Mouse (Mus musculus) embryonic stem cell, embryonic (primary cell): ENCODE measurements around the gene Lnp1.
"Not testable (repeated sequence)": the region's sequence is repeated elsewhere in the genome, so short reads cannot be mapped to it uniquely, and the experiment has no call there.

ENCODE experiments used
- CTCF ChIA-PET, 4 experiments: fragments of 300-600 bp in 2 of 4; fragments of 350-600 bp in 2 of 4; sonication (Branson Sonifier 250); formaldehyde crosslinking; loops; one replicate each; lab custom pipeline; 2022; ENCODE audit warnings: inconsistent platforms in 2 of 4; lab: Charles Lee
- POLR2A ChIA-PET, 4 experiments: fragments of 300-600 bp in 2 of 4; fragments of 350-600 bp in 2 of 4; sonication (Branson Sonifier 250); formaldehyde crosslinking; loops; one replicate each; lab custom pipeline; 2022; ENCODE audit warnings: antibody characterized with exemption in 4 of 4, inconsistent platforms in 1 of 4; lab: Charles Lee

The Lnp1 gene

DNA sequence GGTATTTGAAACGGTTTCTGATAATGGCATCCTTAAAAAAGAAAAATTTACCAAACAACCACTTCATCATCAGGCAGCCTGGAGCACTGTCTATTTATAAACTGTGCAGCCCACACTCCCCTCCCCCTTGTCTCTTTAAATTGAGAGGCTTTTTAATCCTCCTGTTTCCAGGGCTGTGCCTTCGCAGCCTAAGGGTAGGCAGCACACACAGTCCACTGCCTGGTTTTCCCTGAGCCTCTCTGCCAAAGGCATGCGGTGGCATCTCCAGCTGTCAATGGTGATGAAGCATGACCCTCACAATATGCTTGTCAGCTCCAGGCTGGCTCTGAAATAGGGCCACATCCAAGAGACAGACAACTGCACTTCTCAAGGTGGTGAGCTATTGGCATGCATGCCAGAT is at the start of gene Lnp1:
TSS of gene Lnp1 (minus strand) at position 39 of the 400 bp plus-strand sequence.
- ChIA-PET POLR2A (no interaction called here), CTCF (interaction anchor here in 1 of 4 experiments (1.3 kb wide), 1 partner anchor 8 kb away, joined by 3 read pairs; no protein-coding TSS in a partner anchor)

DNA sequence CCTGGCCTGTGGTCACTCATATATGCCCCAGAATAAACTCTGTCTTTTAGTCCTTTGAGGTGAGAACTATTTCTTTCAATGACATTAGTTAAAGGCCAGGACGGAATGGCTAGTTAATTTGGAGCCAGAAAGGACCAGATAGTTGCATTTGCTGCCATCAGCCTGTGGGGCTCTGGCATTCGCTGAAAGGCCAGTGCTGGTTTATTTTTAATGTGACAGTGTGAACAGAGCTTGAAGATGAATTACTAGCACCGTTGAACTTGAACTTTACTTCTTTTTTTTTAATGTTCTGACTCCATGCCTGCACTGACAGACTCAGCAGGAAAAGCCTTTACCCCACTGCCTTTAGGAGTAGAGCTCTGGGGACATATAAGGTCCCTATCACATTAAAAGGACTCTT is 46.8 kb upstream of the Lnp1 start:
- POLR2A ChIA-PET: no interaction called here
- CTCF ChIA-PET: no interaction called here

DNA sequence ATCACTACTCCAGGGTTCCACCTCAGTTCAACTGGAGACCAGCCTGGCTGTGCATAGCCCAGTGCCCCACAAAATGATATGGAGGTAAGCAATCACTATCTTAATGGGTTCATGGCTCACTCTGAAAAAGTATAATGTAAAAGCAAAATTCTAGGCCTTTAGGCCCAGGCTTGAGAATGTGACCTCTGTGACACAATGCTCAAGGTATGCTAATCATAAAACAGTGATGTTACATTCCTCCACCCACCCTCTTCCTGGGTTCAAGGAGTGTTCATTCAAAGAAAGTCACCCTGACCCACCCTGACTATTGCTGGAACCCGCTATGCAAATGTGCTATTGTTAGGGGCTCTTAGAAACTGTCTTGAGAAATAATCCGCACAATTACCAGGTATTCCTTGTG is 30.4 kb upstream of the Lnp1 start:
- POLR2A ChIA-PET: not testable (repeated sequence)
- CTCF ChIA-PET: interaction anchor here in 1 of 4 experiments (0.6 kb wide), 1 partner anchor 477 kb away, joined by 4 read pairs; no protein-coding TSS in a partner anchor

DNA sequence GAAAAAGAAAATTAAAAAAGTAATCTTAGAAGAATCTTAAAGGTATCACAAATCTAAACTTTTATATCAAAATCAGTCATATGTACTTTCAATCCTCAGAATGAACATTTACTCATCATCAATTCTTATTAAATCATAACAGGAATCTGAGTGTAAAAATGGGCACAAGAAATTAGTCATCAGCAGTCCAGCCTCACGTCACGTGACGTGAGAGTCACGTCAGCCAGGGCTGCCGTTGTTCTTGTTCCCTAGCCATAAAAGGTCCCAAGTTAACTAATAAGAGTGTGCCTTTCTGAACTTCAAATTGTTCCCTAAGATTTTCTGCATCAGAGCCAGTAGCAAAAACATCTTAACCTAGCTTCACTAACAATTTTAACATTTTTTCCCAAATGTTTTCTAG is 21.2 kb upstream of the Lnp1 start:
- CTCF ChIA-PET: no interaction called here
- POLR2A ChIA-PET: no interaction called here

DNA sequence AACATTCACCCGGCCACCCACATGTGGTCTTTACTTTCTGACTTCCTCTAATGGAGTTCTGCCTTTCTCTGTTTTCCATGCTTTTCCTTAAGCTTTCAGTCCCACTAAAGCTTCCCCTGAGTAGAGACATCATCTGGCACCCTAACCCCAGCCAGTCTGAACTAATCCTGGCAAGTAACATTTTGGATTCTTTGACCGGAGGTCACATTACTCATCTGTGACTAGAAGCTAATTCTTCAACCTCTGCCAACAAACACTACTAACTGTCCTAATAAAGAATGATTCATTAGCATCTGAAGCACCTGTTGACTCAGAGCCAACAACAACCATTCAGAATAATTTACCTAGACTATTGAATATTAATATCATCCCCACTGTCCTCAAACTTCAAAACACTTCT is 14.5 kb upstream of the Lnp1 start:
- CTCF ChIA-PET: no interaction called here
- POLR2A ChIA-PET: no interaction called here

DNA sequence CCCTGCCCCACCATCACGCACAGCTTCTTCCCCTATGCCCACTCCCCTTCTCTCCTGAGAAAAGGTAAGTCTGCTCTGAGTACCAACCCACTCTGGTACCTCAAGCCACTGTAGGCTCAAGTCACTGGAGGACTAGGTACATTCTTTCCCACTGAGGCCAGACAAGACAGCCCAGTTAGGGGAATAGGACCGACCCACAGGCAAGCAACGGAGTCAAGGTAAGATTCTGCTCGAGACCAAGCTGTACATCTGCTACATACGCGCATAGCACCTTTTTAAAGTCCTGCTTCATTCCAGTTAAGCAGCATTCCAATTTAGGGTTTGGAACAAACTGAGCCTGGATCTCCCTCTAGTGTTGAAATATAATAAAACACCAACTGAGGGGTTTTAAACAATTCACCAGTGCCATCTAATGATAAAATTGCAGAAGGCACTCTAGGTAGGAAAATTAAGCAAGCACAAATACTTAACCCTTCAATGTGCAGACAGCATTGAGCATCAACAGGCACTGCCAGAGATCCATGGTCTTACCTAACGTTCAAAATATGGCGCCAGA is 7.7 kb downstream of the Lnp1 start:
- CTCF ChIA-PET: interaction anchor here in 3 of 4 experiments (0.9 to 2.7 kb wide), 12 partner anchors 8 to 396 kb away, joined by 3 to 23 read pairs (median 5); partner anchors contain the start of genes Lnp1 (in 1 of the 3) and Tmem45a (in 1 of the 3)

DNA sequence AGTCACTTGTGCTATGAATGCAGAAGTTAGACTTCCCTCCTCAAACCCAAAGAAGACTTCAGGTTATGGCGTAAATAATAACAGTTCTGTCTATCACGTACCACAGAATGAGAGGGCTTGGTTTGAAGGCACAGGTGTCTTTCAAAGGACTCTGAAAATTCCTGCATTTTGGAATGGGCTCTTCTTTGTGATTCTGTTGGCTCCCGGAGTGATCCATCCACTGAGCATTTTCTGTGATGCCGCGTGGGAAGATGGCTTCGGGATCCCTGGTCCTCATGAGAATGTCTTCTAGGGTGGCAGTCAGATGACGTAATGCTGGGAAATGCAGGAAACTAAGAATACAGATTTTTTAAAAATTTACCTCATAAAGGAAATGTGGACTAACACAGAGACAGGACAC is 10.6 kb downstream of the Lnp1 start:
- POLR2A ChIA-PET: no interaction called here
- CTCF ChIA-PET: interaction anchor here in 1 of 4 experiments (2.1 kb wide), 1 partner anchor 117 kb away, joined by 5 read pairs; no protein-coding TSS in a partner anchor

More for the DNA sequence above, 7.7 kb downstream of the Lnp1 start:
- POLR2A ChIA-PET: no interaction called here

DNA sequence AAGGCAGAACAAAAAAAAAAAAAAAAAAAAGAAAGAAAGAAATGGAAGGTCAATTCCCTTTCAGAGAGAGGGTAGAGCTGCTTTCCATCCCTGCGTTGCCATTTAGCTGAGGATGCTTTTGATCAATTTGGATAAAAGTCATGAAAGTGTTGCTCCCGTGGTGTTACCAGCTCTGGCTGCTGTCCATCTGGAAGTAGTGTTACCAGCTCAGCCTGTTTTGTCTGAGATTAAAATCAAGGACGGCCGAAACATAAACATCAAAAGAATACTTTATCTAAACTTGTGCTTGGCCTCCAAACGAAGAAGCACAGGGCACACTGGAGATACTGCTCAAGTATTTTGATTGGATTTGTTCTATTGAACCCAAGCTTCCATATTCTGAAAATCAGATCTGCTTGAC is 18.9 kb downstream of the Lnp1 start:
- POLR2A ChIA-PET: interaction anchor here in 2 of 4 experiments (0.6 to 0.7 kb wide), 2 partner anchors 222 to 937 kb away, joined by 3 to 4 read pairs; no protein-coding TSS in a partner anchor
- CTCF ChIA-PET: interaction anchor here in 2 of 4 experiments (0.7 to 1.0 kb wide), 2 partner anchors 70 to 109 kb away, joined by 3 to 5 read pairs; no protein-coding TSS in a partner anchor

DNA sequence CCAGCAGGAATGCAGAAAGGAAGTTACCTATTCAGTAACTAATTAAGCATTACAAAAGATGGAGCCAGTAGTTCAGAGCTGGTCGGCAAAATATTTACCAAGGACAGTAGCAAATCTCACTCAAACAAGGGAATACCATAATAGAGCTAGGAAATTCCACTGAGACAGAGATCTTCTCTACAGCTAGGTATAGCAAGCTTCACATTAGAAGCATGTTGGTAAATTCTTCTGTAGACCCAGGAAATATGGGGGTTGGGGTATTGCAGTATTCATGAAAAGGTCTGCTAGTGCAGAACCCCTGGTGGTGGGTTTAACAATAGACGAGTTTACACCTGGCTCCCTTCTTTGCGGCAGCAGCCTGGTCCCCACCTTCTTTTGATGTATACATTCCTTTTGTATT is 25.7 kb downstream of the Lnp1 start:
- POLR2A ChIA-PET: interaction anchor here in 1 of 4 experiments (1.4 to 1.5 kb wide), 2 partner anchors 16 to 102 kb away, joined by 3 to 4 read pairs; partner anchors contain the start of gene Tmem45a
- CTCF ChIA-PET: interaction anchor here in 1 of 4 experiments (0.6 kb wide), 1 partner anchor 16 kb away, joined by 4 read pairs; no protein-coding TSS in a partner anchor

DNA sequence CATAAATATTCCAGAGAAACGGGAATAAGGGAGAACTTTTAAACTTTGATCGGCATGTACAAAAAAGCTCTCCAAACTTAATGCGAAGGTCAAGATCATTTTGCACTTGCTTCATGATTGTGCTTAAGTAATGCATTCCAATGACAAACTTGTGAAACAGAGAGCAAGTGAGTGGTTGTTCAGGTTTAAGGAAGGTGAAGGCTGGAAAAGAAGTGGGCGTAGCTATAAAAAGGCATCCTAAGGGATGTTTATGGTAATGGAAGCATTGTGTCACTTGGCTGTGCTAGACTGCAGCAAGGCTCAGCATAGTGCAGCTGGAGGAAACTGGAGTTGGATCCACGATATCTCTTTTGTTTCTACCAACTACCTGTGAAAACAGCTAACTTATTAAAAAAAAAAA is 36.3 kb downstream of the Lnp1 start:
- ChIA-PET CTCF (interaction anchor here in 1 of 4 experiments (0.6 kb wide), 1 partner anchor 91 kb away, joined by 3 read pairs; no protein-coding TSS in a partner anchor), POLR2A (no interaction called here)

DNA sequence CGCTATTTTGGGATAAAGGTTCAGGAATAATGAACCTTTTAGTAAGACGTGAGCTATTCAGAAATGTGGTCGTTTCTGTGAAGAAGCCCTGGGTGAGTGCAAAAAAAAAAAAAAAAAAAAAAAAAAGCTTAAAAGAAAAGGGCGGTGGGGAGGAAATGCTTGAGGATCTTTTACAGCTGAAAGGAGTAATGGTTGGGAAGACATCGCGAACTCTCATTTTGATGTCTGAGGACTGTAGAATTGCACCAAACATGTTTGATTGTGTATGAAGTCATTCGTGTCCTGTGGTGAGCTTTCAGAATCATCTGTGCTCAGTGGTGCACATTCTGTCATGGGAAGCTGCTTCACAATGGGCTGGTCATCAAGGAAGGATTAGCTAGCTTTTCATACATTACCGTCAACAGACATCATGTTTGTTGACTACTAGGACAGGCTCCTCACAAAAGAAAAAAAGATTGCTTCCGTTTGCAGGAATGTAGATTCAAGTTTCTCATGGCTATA is 41.2 kb downstream of the Lnp1 start:
- ChIA-PET CTCF (interaction anchor here in 2 of 4 experiments (0.5 to 1.2 kb wide), 4 partner anchors 15 to 873 kb away, joined by 3 to 8 read pairs (median 4); no protein-coding TSS in a partner anchor), POLR2A (interaction anchor here (0.5 to 1.9 kb wide), 14 partner anchors 11 to 1580 kb away, joined by 3 to 7 read pairs (median 4); partner anchors contain the start of gene Tfg (in 1 of the 4))

DNA sequence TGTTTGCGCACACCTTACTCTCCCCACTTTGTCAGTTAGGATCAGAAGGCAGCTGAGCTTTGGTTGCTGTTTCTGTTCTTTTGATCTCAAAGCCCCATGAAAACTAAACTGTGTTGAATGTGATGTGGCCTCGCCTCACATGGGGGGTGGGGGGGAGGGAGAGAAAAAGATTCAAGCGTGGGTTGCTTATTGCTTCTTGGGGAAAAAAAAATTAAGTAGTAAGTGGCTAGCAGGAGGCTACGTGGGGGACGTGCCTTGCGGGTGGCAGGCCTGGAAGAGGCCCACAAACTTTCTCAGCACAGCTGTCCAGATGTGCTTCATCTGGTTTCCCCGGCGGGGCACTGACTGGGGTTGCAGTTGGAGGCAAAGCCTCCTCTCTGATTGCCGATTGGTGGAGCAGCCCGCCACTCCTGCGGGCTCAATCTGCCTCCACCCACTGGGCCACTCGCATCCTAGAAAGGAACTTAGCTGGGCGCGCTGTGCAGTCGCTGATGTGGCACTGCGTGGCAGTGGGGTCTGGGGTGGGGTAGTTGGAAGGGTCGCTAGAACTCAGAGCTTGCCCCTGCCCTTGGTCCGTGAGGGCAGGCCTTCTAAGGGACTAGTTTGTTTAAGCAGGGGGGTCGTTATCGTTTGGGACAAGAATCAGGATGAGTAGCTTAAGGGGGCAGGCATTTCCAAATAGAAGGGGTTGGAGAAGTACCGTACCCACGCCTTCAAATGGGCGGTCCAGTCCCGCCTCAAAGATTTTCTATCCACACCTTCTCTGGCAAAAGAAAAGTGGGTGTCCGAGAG is 41.8 kb downstream of the Lnp1 start, which contains the start of gene Tmem45a:
TSS of gene Tmem45a (minus strand) at position 343 of the 792 bp plus-strand sequence.
- POLR2A ChIA-PET: interaction anchor here (0.6 to 1.9 kb wide), 14 partner anchors 11 to 1581 kb away, joined by 3 to 7 read pairs (median 4); partner anchors contain the start of gene Tfg (in 1 of the 4)
- CTCF ChIA-PET: interaction anchor here in 2 of 4 experiments (0.6 to 1.2 kb wide), 2 partner anchors 16 to 33 kb away, joined by 3 to 4 read pairs; no protein-coding TSS in a partner anchor

DNA sequence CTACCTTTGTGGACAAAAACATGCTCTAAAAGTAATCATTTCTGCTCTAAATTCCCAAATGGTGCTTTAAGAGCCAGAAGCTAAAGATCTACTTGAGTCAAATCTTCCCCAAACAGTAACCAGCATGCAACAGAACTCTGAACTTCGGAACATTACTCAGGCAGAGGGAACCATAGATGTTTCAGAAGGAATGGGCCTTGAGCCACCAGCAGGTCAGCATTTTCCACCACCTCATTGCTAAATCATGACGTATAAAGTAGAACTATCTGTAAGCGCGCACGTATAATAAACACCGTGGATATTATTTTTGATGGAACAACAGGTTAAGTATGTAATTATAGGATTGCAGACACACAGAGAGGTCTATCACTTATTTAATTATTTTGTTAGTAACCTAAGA is 43.0 kb downstream of the Lnp1 start:
- POLR2A ChIA-PET: no interaction called here
- CTCF ChIA-PET: no interaction called here

DNA sequence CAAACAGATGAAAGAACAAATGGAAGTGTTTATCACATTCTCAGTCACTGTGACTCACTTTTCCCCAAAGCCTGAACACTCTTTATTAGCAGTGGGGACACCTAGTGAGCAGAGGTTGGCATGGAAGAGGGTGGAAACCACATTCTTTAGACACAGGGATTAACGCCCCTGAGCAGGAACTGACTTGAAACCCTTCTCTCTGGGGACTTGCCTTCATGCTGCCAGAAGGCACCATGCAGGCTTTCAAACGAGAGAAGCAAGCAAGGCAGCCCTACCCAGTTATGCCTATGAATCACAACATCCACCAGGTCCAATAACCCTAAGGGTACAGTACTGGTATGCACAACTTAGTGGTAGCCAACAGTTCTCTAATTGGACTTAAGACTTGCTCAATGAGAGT is 54.5 kb downstream of the Lnp1 start:
- POLR2A ChIA-PET: interaction anchor here in 1 of 4 experiments (1.2 kb wide), 1 partner anchor 8 kb away, joined by 3 read pairs; no protein-coding TSS in a partner anchor
- CTCF ChIA-PET: no interaction called here

DNA sequence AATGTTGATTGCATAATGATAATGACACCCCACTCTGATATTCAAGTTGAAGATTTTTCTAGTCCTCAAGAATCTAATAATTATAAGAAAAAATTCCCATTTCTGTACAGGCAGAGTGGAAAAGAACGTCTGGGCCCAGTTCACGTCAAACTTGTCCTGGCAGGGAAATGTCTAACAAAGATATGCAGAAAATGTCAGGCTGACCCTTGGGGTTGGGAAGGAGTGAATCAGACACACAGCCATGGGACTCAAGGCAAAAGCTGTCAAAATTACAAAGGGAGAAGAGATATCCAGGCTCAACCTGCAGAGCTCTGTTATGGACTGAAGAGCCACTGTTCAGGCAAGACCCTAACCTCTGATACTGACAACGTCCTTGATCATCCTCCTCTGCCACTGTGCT is 57.4 kb downstream of the Lnp1 start:
- POLR2A ChIA-PET: interaction anchor here in 1 of 4 experiments (1.4 kb wide), 1 partner anchor 16 kb away, joined by 4 read pairs; the partner anchor contains the start of gene Tmem45a
- CTCF ChIA-PET: no interaction called here

DNA sequence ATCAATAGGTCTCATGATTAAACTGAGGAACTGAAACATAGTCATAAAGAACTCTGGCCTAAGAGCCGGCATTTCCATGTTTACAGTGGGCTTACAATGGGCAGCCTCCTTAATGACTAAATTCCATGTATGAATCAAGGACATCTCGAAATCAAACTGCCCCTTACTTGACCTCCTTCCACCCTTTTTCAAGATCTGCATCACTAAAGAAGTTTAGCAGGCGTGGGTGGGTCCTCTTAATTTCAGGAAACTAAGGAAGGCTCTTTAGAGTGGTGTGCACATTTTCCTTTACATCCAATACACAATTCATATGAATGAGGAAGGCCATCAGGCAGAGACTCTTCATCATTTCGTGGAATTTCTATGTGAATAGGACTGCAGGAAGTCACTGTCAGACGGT is 59.5 kb downstream of the Lnp1 start:
- ChIA-PET CTCF (no interaction called here), POLR2A (no interaction called here)

DNA sequence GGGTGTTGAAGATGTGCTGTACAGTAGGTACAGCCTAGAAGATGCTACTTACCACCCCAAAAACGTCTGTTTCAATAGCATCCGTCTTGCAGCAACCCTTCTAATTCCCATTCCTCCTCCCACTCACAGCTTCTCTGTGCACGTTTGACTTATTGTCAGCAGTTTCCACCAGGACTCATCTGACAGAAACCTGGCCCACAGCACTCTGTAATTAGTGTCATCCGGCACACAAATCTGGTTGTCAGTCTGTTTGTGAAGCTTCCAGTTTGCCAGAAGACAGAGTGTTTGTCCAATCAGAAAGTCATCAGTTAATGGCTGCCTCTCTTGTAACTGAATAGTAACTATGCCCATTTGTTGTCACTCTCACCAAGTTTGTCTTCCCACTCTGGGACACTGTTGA is 60.3 kb downstream of the Lnp1 start:
- CTCF ChIA-PET: interaction anchor here in 1 of 4 experiments (0.9 kb wide), 1 partner anchor 67 kb away, joined by 3 read pairs; no protein-coding TSS in a partner anchor

More for the DNA sequence above, 60.3 kb downstream of the Lnp1 start:
- POLR2A ChIA-PET: no interaction called here
